In genomic region chr5:4323387-4323704, GRCm38 (mm10) we compare ENCODE assay signal across 20 mouse cellular contexts.
DNase-seq lines count a peak whose midpoint lies in the region; ATAC-seq lines count a peak whose summit lies in the region.
"Had no signal": no experiment of that assay in that cellular context is flagged by ENCODE, and none has a peak within 500 bp of the region (broad histone marks: within the 10 kb centered on the region; RNA-seq: fewer than 3 reads in every experiment).

No protein-coding gene starts in this region.

- H3K27me3 ChIP-seq in lung, embryonic 15.5 days = no peaks in the 10 kb centered on the region
- H3K27me3 ChIP-seq: CH12.LX; heart, embryonic 13.5 days; limb, embryonic 15.5 days; neural tube, embryonic 13.5 days had no signal

- no peaks in the 10 kb centered on the region; the same call in 1 of the 2 replicates for H3K9me3 ChIP-seq in lung, embryonic 15.5 days
- H3K9me3 ChIP-seq: limb, embryonic 15.5 days had no signal

- DNase-seq in heart, adult 11 months = peak; percentile 95
- no peak for DNase-seq in heart, postnatal 25 days (ENCODE audit: low spot score)
- DNase-seq in lung, postnatal 4 days = no peak
- peak; percentile 84 for DNase-seq in NIH3T3 (ENCODE audit: low read depth)
- DNase-seq in skeletal muscle tissue, adult 2 months (ENCODE audit: low read depth, low spot score) = peak; percentile 38
- no peak for DNase-seq in left cerebral cortex, adult 11 months (ENCODE audit: low spot score)
- DNase-seq: cerebellum, adult 2 months; embryo, embryonic 11 days; kidney, adult 9 months; retina, postnatal 1 day had no signal

- 65% methylated on average over 2 of the region's 2 CpGs for WGBS in lung, embryonic 15.5 days

- no peak overlapping the region for H3K9ac ChIP-seq in lung, embryonic 15.5 days
- H3K9ac ChIP-seq: heart, embryonic 13.5 days; hindbrain, embryonic 14.5 days; limb, embryonic 15.5 days; neural tube, embryonic 13.5 days had no signal

- no peak overlapping the region for H3K4me2 ChIP-seq in lung, embryonic 15.5 days
- H3K4me2 ChIP-seq: heart, embryonic 13.5 days; hindbrain, embryonic 14.5 days; limb, embryonic 15.5 days; neural tube, embryonic 13.5 days had no signal

- no peak for ATAC-seq in lung, embryonic 15.5 days (ENCODE audit: borderline replicate concordance, extremely low read depth, low FRiP score, low TSS enrichment)
- ATAC-seq in inflammation-experienced regulatory T-cells, adult 6 months = no peak
- ATAC-seq: midbrain, embryonic 16.5 days had no signal

- intact Hi-C loops in heart, postnatal 25 days (cut with DNase I) = no loop called here

- no peak overlapping the region for H3K4me3 ChIP-seq in lung, embryonic 15.5 days
- H3K4me3 ChIP-seq: erythroblast, embryonic 14.5 days; heart, embryonic 13.5 days; limb, embryonic 15.5 days; neural tube, embryonic 13.5 days had no signal

- H3K4me1 ChIP-seq in lung, embryonic 15.5 days = peaks cover 34% of the 10 kb centered on the region

- H3K36me3 ChIP-seq in lung, embryonic 15.5 days = no peaks in the 10 kb centered on the region
- H3K36me3 ChIP-seq: heart, embryonic 13.5 days; limb, embryonic 15.5 days; neural tube, embryonic 13.5 days had no signal

- H3K27ac ChIP-seq in lung, embryonic 15.5 days = 0 out of 2 replicates have a peak overlapping the region, but pooled peaks have one; percentile 5
- H3K27ac ChIP-seq: heart, embryonic 13.5 days; hindbrain, embryonic 14.5 days; limb, embryonic 15.5 days; macrophage; neural tube, embryonic 13.5 days had no signal

Comparison
In these comparisons a context has a peak if more than half of its experiments do, and no peak if none do; other contexts are left out.
1. DNase-seq: peak in heart, adult 11 months (single experiment), NIH3T3 (single experiment) and skeletal muscle tissue, adult 2 months (single experiment); none in heart, postnatal 25 days (single experiment), lung, postnatal 4 days (0 of 2) and left cerebral cortex, adult 11 months (single experiment).